Mouse (Mus musculus) gastrocnemius, adult 8-10 months (tissue): ENCODE results near the gene Auts2. TPM values are rescaled to one million over a fixed set of nuclear protein-coding genes. Genes with fewer than 3 reads are reported as not detected.
A peak's percentile ranks its signal among the peaks of the same experiment; 100 is the strongest.

Experiments
- DNase-seq, 2 experiments: peaks; one replicate each; pipeline ENCODE4 v3.0.0; 2022; ENCODE audit warnings: low spot score in 2 of 2
- total RNA-seq, 4 experiments: library from RNA; stranded (reverse); gene quantifications; 2 replicates each; pipeline ENCODE4 v1.2.4; 2022

Gene Auts2
- total RNA-seq, 4 experiments from 2014 or later: 7.6 to 18.8 (median 12.4) TPM

DNA sequence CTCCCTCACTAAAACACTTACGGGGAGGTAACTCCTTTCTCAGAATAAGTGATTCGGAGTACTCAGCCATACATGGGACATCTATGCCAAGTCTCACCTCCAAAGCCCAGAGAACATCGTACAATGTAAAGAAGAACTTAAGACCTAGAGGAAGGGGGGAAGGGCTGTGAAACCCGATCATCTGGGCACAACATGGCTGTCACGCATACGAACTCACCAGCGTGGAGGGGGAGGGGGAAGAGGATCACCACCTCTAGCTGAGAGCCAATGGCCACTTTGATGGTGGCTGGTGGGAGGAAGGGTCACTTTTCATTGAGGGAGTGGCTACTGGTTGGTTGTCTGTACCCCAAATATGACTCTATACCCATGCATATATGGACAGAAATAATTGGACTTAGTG lies 1053.3 kb downstream of the Auts2 start:
- DNase-seq: no peak

DNA sequence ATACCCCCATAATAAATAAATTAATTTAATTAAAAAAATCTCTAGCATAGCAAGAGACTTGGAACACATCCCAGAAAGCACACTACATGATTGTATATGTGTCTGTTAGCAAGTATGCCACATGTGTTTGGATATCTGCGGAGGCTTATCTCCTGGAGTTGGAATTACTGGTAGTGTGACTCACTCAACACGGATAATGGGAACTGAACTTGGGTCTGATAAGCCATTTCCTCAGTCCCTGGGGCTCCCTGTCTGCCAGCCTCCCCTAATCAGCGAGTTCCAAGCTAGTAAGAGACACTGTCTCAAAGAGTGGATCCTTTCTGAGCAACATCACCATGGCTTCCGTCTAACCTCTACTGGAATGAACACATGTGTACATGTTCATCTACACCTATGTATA lies 1056.6 kb downstream of the Auts2 start:
- DNase-seq: no peak

- no peak for DNase-seq
Measured at GRCm38 (mm10) chr5:131475278-131475677, 1067.9 kb downstream of the Auts2 start.

- DNase-seq: no peak
Measured at GRCm38 (mm10) chr5:131468609-131469008, 1074.5 kb downstream of the Auts2 start.

DNA sequence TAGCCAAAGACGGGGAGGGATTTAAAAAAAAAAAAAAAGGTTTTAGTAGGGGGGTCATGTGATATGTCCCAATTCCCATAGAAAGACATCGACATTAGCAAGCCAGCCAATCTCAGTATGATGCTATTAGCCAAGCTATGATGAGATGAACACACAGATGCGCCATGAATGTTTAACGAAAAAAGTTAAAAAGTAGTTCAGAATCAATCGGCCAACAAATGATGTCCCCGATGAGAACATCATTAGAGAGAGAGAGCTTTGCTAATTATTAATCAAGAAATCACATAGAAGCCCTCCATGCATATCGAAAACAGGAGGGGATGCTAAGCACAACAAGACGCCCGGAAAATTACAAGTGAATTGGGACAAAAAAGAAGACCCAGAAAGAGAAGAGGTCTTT lies 1077.0 kb downstream of the Auts2 start:
- DNase-seq: no peak

GRCm38 (mm10) chr5:131463402-131463801 lies 1079.7 kb downstream of the Auts2 start:
- DNase-seq: no peak

DNA sequence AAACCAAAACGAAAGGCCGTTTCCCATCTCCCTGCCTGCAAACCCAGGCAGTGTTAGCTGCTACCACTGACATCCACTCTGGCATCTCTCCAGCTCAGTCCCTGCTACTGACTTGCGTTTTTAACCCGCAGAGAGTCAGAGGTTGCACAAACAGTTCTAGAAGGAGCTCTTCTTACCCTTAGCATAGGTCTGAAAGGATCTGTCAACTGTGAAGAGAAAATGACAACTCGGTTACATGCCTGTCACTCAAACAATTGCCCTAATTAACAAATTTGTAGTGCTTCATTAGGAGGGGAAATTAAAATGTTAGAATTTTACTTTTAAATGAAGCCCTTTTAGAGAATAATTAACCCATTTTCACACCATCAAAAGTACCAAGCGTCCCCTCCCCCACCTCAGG lies 1083.2 kb downstream of the Auts2 start:
- DNase-seq: no peak

DNA sequence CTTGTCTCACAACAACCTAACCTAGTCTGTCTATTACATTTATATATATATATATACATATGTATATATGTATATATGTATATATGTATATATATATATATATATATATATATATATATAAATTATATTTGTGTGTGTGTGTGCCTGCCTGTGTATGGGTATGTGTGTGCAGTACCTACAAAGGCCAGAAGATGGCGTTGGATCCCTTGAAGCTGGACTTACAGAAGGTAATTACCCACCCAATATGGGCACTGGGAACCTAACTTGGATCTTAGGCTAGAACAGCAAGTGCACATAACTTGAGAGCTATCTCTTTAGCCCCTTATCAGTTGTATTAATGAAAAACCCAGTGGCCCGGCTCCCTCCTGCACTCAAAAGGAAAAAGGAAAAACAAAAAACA lies 1083.6 kb downstream of the Auts2 start:
- no peak for DNase-seq

DNA sequence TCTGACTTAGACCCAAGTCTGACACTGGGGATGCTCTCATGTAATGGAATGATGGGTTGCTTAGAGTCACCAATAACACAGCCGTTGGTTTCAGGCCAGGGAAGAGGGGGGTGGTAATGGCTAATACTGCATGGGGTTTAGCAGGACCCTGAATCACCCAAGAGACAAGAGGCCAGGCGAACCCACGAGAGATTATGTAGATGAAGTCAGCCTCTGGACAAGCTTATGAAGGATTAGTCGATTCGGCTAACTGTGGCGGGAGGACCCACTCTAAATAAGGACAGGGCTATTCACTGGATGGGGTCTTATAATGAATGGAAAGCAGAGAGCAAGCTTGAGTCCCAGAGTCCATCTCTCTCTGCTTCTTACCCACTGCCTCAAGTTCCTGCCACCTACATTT lies 1084.4 kb downstream of the Auts2 start:
- no peak for DNase-seq

- no peak for DNase-seq
Measured at GRCm38 (mm10) chr5:131457999-131458398, 1085.1 kb downstream of the Auts2 start.

GRCm38 (mm10) chr5:131449181-131449868 lies 1093.8 kb downstream of the Auts2 start:
- DNase-seq: no peak

- no peak for DNase-seq
Measured at GRCm38 (mm10) chr5:131435239-131435876, 1107.8 kb downstream of the Auts2 start.

GRCm38 (mm10) chr5:131433291-131433690 lies 1109.9 kb downstream of the Auts2 start:
- DNase-seq: no peak

DNA sequence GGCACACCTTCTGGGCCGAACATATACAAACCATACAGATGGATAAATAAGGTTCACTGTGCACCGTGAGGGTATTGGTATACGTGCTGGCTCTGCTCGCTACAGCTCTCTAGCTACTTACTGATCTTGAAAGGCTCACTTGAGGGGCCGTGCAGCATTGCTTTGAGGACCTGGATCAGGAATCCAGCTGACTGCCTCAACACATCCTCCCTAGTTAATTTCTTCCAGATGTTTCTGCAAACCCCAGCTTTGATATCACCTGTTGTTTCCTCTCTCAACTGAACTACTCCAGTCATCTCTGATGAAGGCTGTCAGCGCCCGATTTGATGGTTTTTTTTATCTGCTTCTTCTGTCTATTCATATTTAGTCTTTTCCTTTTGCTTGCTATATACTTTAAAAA lies 1111.2 kb downstream of the Auts2 start:
- DNase-seq: no peak

DNA sequence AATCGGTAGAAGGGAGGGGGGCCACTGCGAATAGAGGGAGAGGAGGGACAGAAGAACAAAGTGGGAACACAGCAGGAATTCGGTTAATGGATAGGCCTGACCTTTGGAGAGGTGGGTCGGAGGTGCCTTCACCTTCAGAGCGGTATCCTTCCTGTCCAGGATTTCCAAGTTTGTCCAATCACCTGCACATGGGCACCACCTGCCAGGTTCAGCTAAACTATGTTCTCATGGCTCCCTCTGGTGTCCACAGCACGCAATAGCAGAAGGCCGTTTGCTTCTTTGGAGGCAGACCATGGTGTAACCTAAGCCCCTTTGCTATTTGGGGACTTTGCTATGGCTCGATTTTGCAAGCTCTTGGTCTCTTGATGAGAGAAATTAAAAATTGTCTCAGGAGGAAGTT lies 1113.0 kb downstream of the Auts2 start:
- peak; percentile 31 to 47 for DNase-seq

DNA sequence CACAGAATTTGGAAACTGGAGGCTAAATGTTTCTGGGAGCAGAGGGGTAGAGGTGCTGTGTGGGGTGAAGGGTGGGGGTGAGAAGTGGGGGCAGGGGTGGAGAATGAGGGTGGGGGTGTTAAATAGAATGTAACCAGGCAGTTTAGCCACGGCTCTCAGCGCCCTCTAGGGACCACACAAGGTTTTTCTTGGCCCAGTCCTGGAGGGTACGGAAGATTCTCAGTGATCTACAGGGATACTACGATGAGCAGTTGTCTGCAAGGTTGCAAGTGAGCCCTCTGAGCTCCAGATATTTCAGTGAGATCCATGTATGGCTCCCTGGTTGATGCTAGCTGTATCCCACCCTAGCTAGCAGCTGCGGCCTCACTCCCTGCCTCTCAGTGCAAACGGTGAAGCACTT lies 1113.6 kb downstream of the Auts2 start:
- DNase-seq: no peak

- DNase-seq: peak; percentile 28 to 37
Measured at GRCm38 (mm10) chr5:131427734-131428413, 1115.3 kb downstream of the Auts2 start.

DNA sequence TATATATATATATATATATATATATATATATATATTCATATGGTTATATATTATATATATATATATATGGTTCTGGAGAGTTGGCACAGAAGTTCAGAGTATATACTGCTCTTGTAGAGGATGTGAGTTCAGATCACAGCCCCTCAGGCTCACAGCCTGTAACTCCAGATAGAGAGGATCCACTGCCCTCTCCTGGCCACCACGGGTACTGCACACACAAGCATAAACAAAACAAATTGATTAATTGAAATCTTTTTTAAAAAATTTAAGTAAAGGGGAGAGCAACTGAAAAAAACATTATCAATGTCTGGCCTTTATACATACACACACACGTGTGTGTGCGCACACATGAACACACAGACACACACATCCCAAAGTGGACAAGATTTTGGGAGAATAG lies 1120.4 kb downstream of the Auts2 start:
- DNase-seq: no peak

- no peak for DNase-seq
Measured at GRCm38 (mm10) chr5:131420406-131420805, 1122.7 kb downstream of the Auts2 start.

DNA sequence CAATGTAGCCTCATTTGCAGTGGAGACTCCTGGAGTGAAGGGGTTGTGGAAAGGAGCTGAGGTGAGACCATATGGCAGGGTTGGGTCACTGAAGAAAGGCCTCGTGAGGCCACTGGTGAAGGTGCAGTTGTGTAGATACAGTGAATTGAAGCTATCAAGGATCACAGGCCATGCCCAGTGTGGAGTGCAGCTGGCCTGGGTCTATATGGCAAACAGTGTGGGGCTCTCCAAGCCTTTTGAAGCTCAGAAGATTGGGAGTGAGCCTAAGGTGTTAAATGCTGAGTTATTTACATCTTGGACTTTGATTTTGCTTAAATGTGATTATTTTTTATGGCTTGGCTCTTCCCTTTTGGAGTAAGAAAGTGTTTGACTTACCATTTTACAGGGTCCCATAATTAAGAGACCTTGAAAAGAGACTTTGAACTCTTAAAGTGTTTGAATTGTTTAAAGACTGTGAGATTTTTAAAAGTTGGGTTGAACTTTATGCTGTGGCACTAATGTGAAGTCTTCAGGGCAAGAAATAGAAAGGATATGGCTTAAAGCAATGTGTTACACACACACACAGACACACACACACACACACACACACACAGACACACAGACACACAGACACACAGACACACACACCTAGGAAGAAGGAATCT lies 1127.1 kb downstream of the Auts2 start:
- DNase-seq: no peak

GRCm38 (mm10) chr5:131398250-131398649 lies 1144.9 kb downstream of the Auts2 start:
- no peak for DNase-seq

DNA sequence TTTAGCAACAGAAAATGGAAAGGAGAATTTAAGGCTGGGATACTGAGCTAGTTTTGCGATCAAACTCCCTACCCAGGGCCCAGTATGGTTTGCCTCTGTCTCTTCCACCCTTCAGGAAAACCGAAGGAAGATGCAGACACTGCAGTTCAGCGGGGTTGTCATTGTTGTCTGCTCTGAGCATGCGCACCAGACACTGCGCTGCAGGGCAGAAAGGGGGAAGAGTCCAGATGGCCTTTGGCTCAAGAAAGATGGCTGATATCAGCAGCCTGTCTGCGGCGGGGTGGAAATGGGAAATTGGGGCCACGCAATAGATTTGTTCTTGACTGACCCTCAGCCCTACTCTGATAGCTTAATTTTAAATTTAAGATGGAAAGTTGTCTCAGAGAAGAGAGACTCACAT lies 1147.4 kb downstream of the Auts2 start:
- DNase-seq: no peak
